Mouse (Mus musculus) erythroblast, embryonic 14.5 days (primary cell): ENCODE data around the gene Pcca.

Experiments
- GATA1 ChIP-seq: IDR thresholded peaks from 2 replicates; pipeline ENCODE4 v1.6.1; 2012; ENCODE audit warnings: low read length, inconsistent platforms, mixed read lengths
- TAL1 ChIP-seq: IDR thresholded peaks from 3 replicates; pipeline ENCODE4 v1.6.1; 2012; ENCODE audit warnings: low read length, inconsistent platforms, mixed read lengths

DNA sequence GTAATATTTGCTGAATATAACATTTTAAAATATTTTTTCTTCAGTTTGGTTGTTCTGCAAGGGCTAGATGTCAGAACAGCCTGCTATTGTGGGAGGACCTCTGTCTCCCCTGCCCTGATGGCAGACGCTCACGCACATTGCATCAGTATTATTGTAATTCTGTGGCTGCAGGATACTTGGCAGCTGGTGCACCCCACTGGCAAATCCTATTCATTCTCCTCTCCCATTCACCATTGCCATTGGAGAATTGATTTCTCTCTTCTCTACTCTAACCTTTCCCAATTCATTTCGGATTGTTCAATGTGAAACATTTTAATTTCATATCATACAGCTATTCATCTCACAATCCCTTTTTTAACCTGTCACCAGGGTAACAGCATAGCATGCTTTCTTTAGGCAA is 186.9 kb downstream of the Pcca start:
- TF ChIP-seq GATA1 = no peak
- TF ChIP-seq TAL1 = no peak
